Mouse (Mus musculus) urinary bladder, adult 18-20 months (tissue): ENCODE measurements around the gene Dnajc8.
A peak's percentile ranks its signal among the peaks of the same experiment; 100 is the strongest.

Source experiments
- DNase-seq, 2 experiments: peaks; one replicate each; pipeline ENCODE4 v3.0.0; 2022; ENCODE audit warnings: low spot score in 2 of 2, mixed read lengths in 2 of 2

Dnajc8 gene

GRCm38 (mm10) chr4:132535406-132536121, at the start of gene Dnajc8:
Dnajc8 (plus strand) TSS chr4:132535550.
- peak; percentile 91 to 97 for DNase-seq

GRCm38 (mm10) chr4:132488521-132488920, 46.8 kb upstream of the Dnajc8 start:
- no peak for DNase-seq

- DNase-seq: no peak
Observed at GRCm38 (mm10) chr4:132488976-132489375, 46.4 kb upstream of the Dnajc8 start.

GRCm38 (mm10) chr4:132490273-132491010, 44.9 kb upstream of the Dnajc8 start:
- no peak for DNase-seq

GRCm38 (mm10) chr4:132491057-132491456, 44.3 kb upstream of the Dnajc8 start:
- no peak for DNase-seq

GRCm38 (mm10) chr4:132491748-132492147, 43.6 kb upstream of the Dnajc8 start:
- no peak for DNase-seq

- DNase-seq: no peak
Observed at GRCm38 (mm10) chr4:132492178-132493060, 42.9 kb upstream of the Dnajc8 start.

- DNase-seq: no peak
Observed at GRCm38 (mm10) chr4:132494271-132494918, 41.0 kb upstream of the Dnajc8 start.

GRCm38 (mm10) chr4:132501639-132502038, 33.7 kb upstream of the Dnajc8 start:
- DNase-seq: no peak

- DNase-seq: no peak
Observed at GRCm38 (mm10) chr4:132503344-132503743, 32.0 kb upstream of the Dnajc8 start.

- DNase-seq: no peak
Observed at GRCm38 (mm10) chr4:132505034-132505738, 30.2 kb upstream of the Dnajc8 start.

- no peak for DNase-seq
Observed at GRCm38 (mm10) chr4:132505800-132506199, 29.6 kb upstream of the Dnajc8 start.

GRCm38 (mm10) chr4:132506250-132506649, 29.1 kb upstream of the Dnajc8 start:
- no peak for DNase-seq

- no peak for DNase-seq
Observed at GRCm38 (mm10) chr4:132507210-132507609, 28.1 kb upstream of the Dnajc8 start.

GRCm38 (mm10) chr4:132509621-132510296, 25.6 kb upstream of the Dnajc8 start:
- peak; percentile 75 to 83 for DNase-seq

- DNase-seq: peak; percentile 91 to 97
Observed at GRCm38 (mm10) chr4:132510352-132510798, 25.0 kb upstream of the Dnajc8 start, which contains the start of gene Sesn2. Sesn2 (minus strand) TSS chr4:132510501.

- no peak for DNase-seq
Observed at GRCm38 (mm10) chr4:132512080-132512479, 23.3 kb upstream of the Dnajc8 start.

- no peak for DNase-seq
Observed at GRCm38 (mm10) chr4:132513395-132514273, 21.7 kb upstream of the Dnajc8 start.

- DNase-seq: peak; percentile 75 to 77
Observed at GRCm38 (mm10) chr4:132514555-132515135, 20.7 kb upstream of the Dnajc8 start.
